Mouse (Mus musculus) hindbrain, postnatal 0 days (tissue): ENCODE measurements at regions not wholly inside any gene's neighbourhood (a gene's known extent, or its start where the extent isn't known, plus 50 kb on each side); places are given as distances from the start of the nearest gene placed in this dataset.

Experiments used
- ATAC-seq: fragments of 200-750 bp; cut with Nextera tagmentation; 2 replicates; pipeline ENCODE4 v1.8.0; 2017; ENCODE audit warnings: mild to moderate bottlenecking, moderate TSS enrichment, moderate library complexity
- DNase-seq: peaks from one replicate; pipeline ENCODE4 v3.0.0-alpha.2; 2015; ENCODE audit warnings: low spot score
- H3K27ac ChIP-seq: fragments of 300-500 bp; sonication (generic); 2 replicates; pipeline ENCODE4 v1.5.1; 2014; ENCODE audit warnings: mild to moderate bottlenecking
- H3K27me3 ChIP-seq: fragments of 300-500 bp; sonication (generic); 2 replicates; pipeline ENCODE4 v1.6.1; 2014; ENCODE audit warnings: low read length, mixed read lengths; ENCODE audit not compliant: insufficient read depth
- H3K36me3 ChIP-seq: fragments of 300-500 bp; sonication (generic); 2 replicates; pipeline ENCODE4 v1.6.1; 2014; ENCODE audit warnings: low read length, mixed read lengths; ENCODE audit not compliant: insufficient read depth
- H3K4me1 ChIP-seq: fragments of 300-500 bp; sonication (generic); 2 replicates; pipeline ENCODE4 v1.6.1; 2014; ENCODE audit warnings: antibody characterized with exemption, low read length, mixed read lengths; ENCODE audit not compliant: insufficient read depth
- H3K4me2 ChIP-seq: fragments of 300-500 bp; sonication (generic); 2 replicates; pipeline ENCODE4 v1.6.1; 2014; ENCODE audit warnings: low read depth, mild to moderate bottlenecking, low read length, moderate library complexity, mixed read lengths
- H3K4me3 ChIP-seq: fragments of 300-500 bp; sonication (generic); 2 replicates; pipeline ENCODE4 v1.5.1; 2014; ENCODE audit warnings: low read length
- H3K9ac ChIP-seq: fragments of 300-500 bp; sonication (generic); replicated peaks from 2 replicates; pipeline ENCODE4 v1.6.1; 2014; ENCODE audit warnings: mild to moderate bottlenecking, low read length, moderate library complexity, mixed read lengths
- H3K9me3 ChIP-seq: fragments of 300-500 bp; sonication (generic); 2 replicates; pipeline ENCODE4 v1.6.1; 2016; ENCODE audit warnings: low read length, mixed read lengths
- CTCF ChIP-seq: IDR thresholded peaks from 2 replicates; pipeline ENCODE4 v1.5.1; 2016; ENCODE audit warnings: antibody characterized with exemption, control low read depth, low read depth
- WGBS: fragments of 180-500 bp; shearing (Covaris S2); extraction: QIAGEN DNeasy Blood & Tissue Kit; methylation state at CpG from one replicate; pipeline ENCODE4 v1.1.7; 2014; 5-methylcytosine and 5-hydroxymethylcytosine counted together

DNA sequence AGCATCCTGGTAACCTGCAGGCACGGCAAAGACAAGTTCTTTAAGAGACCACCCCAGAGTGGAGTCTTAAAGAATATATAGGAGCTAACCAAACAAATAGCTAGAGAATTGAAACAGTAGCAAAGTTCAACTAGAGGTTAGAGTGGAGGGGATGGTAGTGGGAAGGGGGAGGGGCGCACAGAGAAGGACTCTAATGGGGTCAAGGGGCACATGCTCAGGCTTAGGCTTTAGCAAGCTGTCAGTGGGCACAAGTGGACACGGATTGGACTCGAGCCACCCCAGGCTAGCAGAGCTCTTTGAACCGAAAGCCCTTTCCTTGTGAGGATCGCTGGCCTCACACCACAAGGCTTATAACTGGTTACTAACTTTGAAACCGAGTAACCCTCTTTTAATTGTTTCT, 53.4 kb upstream of the Sipa1l1 start:
- 72% methylated on average over 7 of the region's 7 CpGs for WGBS
- Histone ChIP-seq H3K27me3 (no peaks in the 10 kb centered on the region), H3K27ac (no peak overlapping the region), H3K9ac (no peak overlapping the region), H3K9me3 (no peaks in the 10 kb centered on the region), H3K36me3 (no peaks in the 10 kb centered on the region), H3K4me2 (no peak overlapping the region), H3K4me3 (no peak overlapping the region), H3K4me1 (no peaks in the 10 kb centered on the region)
- ATAC-seq (no peak), DNase-seq (no peak)
- TF ChIP-seq CTCF = no peak
